Mouse (Mus musculus): ENCODE data around the gene Sowahc. TPM values are rescaled to one million over a fixed set of nuclear protein-coding genes. Genes with fewer than 3 reads are reported as not detected.

The Sowahc gene
- polyA plus RNA-seq, 1 experiment from 2014 or later, result 10.2 TPM

DNA sequence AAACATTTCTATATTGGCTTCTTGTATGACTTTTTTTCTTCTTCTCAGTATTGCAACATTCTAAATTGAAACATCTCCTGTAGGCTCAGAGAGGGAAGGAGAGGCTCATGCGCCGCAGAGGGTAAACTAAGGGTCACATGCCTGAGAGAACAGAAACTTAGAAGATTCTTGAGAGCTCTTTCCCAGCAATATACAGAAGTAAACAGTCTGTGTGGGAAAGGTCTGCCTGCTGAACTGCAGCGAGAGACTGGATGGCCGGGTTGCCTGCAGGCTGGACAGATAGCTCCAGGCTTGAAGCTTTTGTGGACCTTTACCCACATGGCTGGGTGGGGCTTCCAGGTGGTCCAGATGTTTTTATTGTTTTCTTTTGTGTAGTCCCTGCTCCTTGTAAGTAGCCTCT, 43.9 kb downstream of the Sowahc start:
- 8% methylated on average over 4 of the region's 4 CpGs for WGBS
- ATAC-seq (ENCODE audit: low FRiP score, low TSS enrichment), result peak; percentile 46; the same call in 1 of the 2 replicates

DNA sequence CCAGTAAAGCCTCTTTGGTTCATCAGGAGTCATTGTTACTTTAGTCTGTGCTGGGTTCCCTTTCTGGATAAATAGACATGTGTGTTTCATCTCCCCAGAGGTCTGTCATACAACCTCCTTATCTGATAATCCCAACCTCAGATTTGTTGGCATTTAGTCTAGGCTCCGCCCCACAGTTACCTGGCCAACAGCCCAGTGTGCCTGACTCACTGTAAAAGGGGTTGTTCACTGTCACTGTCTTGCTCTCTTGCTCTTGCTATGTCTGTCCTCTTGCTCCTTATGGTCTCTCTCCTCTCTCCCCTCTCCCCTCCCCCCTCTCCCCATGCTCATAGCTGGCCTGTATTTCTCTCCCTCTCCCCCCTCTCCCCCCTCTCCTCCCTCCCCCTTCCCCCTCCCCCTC, 44.3 kb downstream of the Sowahc start:
- no peaks in the 10 kb centered on the region for H3K9me3 ChIP-seq (ENCODE audit: control insufficient read depth, low read length)
- ATAC-seq (ENCODE audit: low FRiP score, low TSS enrichment), result peak; percentile 67; the same call in 1 of the 2 replicates
- DNase-seq (ENCODE audit: low spot score), result peak; percentile 52
- TF ChIP-seq EP300 (optimal IDR thresholded peaks at IDR 0.05) (no peak), CTCF (IDR thresholded peaks at IDR 0.05; ENCODE audit: low read depth) (no peak)
- no peak overlapping the region for H3K4me3 ChIP-seq (ENCODE audit: low read depth, low read length)
- H3K27me3 ChIP-seq (ENCODE audit: control insufficient read depth, insufficient read depth, low read length), result no peaks in the 10 kb centered on the region
- H3K36me3 ChIP-seq (ENCODE audit: control insufficient read depth, insufficient read depth, low read length), result no peaks in the 10 kb centered on the region
- 29% methylated on average over 1 of the region's 1 CpGs for WGBS
- peak overlapping the region; percentile 32; the same call in 1 of the 2 replicates for H3K4me2 ChIP-seq (replicated peaks; ENCODE audit: low read depth)
- H3K4me1 ChIP-seq (replicated peaks; ENCODE audit: control insufficient read depth, insufficient read depth), result 0 out of 2 replicates have a peak, but pooled peaks cover 5% of the 10 kb centered on the region
- H3K9ac ChIP-seq (ENCODE audit: low read length), result no peak overlapping the region
- peak overlapping the region; percentile 78 for H3K27ac ChIP-seq (replicated peaks)

More for the DNA sequence above, 43.9 kb downstream of the Sowahc start:
- no peaks in the 10 kb centered on the region for H3K9me3 ChIP-seq (ENCODE audit: control insufficient read depth, low read length)
- 0 out of 2 replicates have a peak, but pooled peaks cover 5% of the 10 kb centered on the region for H3K4me1 ChIP-seq (replicated peaks; ENCODE audit: control insufficient read depth, insufficient read depth)
- H3K27me3 ChIP-seq (ENCODE audit: control insufficient read depth, insufficient read depth, low read length), result no peaks in the 10 kb centered on the region
- no peak overlapping the region for H3K4me3 ChIP-seq (ENCODE audit: low read depth, low read length)
- no peak overlapping the region for H3K9ac ChIP-seq (ENCODE audit: low read length)
- peak overlapping the region; percentile 32; the same call in 1 of the 2 replicates for H3K4me2 ChIP-seq (replicated peaks; ENCODE audit: low read depth)
- no peak for TF ChIP-seq EP300 (optimal IDR thresholded peaks at IDR 0.05)
- no peak for TF ChIP-seq CTCF (IDR thresholded peaks at IDR 0.05; ENCODE audit: low read depth)
- no peaks in the 10 kb centered on the region for H3K36me3 ChIP-seq (ENCODE audit: control insufficient read depth, insufficient read depth, low read length)
- no peak for DNase-seq (ENCODE audit: low spot score)
- peak overlapping the region; percentile 78 for H3K27ac ChIP-seq (replicated peaks)

DNA sequence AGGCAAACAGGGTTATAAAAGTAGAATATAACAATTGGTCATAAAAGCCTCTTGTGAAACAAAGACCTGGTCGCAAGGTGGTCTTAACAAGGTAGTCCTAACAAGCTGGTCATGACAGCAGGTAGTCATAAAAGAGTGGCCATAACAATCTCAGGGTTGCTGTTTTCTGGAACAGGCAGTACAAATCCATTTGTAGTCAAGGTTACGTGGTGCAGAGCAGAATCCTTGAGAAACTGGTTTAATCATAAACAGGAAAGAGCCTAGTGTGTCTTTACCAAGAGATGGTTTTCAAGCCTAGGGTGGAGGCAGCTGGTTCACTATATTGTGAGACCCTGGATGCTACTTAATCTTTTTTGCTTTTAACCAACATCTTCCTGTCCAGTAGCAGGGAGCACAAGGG, 45.5 kb downstream of the Sowahc start:
- 70% methylated on average over 2 of the region's 2 CpGs for WGBS
- TF ChIP-seq CTCF (IDR thresholded peaks at IDR 0.05; ENCODE audit: low read depth) (no peak), EP300 (optimal IDR thresholded peaks at IDR 0.05) (no peak)
- ATAC-seq (ENCODE audit: low FRiP score, low TSS enrichment), result no peak
- no peak for DNase-seq (ENCODE audit: low spot score)
- Histone ChIP-seq H3K27me3 (ENCODE audit: control insufficient read depth, insufficient read depth, low read length) (no peaks in the 10 kb centered on the region), H3K9ac (ENCODE audit: low read length) (no peak overlapping the region), H3K4me3 (ENCODE audit: low read depth, low read length) (no peak overlapping the region), H3K4me1 (replicated peaks; ENCODE audit: control insufficient read depth, insufficient read depth) (0 out of 2 replicates have a peak, but pooled peaks cover 5% of the 10 kb centered on the region), H3K4me2 (replicated peaks; ENCODE audit: low read depth) (no peak overlapping the region), H3K9me3 (ENCODE audit: control insufficient read depth, low read length) (no peaks in the 10 kb centered on the region), H3K36me3 (ENCODE audit: control insufficient read depth, insufficient read depth, low read length) (no peaks in the 10 kb centered on the region), H3K27ac (replicated peaks) (no peak overlapping the region)

DNA sequence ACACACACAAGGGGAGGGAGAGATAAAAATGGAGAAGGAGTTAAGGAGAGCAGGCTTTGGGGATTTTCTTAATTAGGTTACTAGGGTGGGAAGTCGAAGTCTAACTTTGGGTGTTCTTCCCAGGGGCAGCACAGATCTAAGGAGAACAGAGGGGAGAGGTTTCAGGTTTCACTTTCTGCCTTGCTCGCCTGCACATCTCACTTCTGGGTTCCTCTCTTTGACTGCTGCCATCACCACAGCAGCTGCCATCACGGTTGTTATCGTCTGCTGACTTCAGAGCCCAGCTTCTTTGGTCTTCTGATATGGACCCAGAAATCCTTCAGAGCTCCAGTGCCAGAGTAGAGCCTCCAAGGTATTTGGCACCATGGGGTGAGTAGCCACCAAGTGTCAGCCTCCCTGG, 46.4 kb downstream of the Sowahc start:
- H3K27ac ChIP-seq (replicated peaks), result no peak overlapping the region

GRCm38 (mm10) chr10:59268754-59269153, 47.0 kb downstream of the Sowahc start:
- DNase-seq (ENCODE audit: low spot score) (no peak), ATAC-seq (ENCODE audit: low FRiP score, low TSS enrichment) (no peak)
- Histone ChIP-seq H3K4me1 (replicated peaks; ENCODE audit: control insufficient read depth, insufficient read depth) (0 out of 2 replicates have a peak, but pooled peaks cover 5% of the 10 kb centered on the region), H3K9ac (ENCODE audit: low read length) (no peak overlapping the region), H3K36me3 (ENCODE audit: control insufficient read depth, insufficient read depth, low read length) (no peaks in the 10 kb centered on the region), H3K9me3 (ENCODE audit: control insufficient read depth, low read length) (no peaks in the 10 kb centered on the region), H3K27me3 (ENCODE audit: control insufficient read depth, insufficient read depth, low read length) (no peaks in the 10 kb centered on the region), H3K27ac (replicated peaks) (no peak overlapping the region), H3K4me3 (ENCODE audit: low read depth, low read length) (no peak overlapping the region), H3K4me2 (replicated peaks; ENCODE audit: low read depth) (no peak overlapping the region)
- whole genome bisulfite sequencing, result 47% methylated on average over 3 of the region's 3 CpGs
- TF ChIP-seq CTCF (IDR thresholded peaks at IDR 0.05; ENCODE audit: low read depth) (no peak), EP300 (optimal IDR thresholded peaks at IDR 0.05) (no peak)

More for the DNA sequence above, 46.4 kb downstream of the Sowahc start:
- 63% methylated on average over 4 of the region's 4 CpGs for WGBS
- Histone ChIP-seq H3K9me3 (ENCODE audit: control insufficient read depth, low read length) (no peaks in the 10 kb centered on the region), H3K9ac (ENCODE audit: low read length) (no peak overlapping the region), H3K36me3 (ENCODE audit: control insufficient read depth, insufficient read depth, low read length) (no peaks in the 10 kb centered on the region), H3K4me3 (ENCODE audit: low read depth, low read length) (no peak overlapping the region), H3K27me3 (ENCODE audit: control insufficient read depth, insufficient read depth, low read length) (no peaks in the 10 kb centered on the region), H3K4me1 (replicated peaks; ENCODE audit: control insufficient read depth, insufficient read depth) (0 out of 2 replicates have a peak, but pooled peaks cover 5% of the 10 kb centered on the region), H3K4me2 (replicated peaks; ENCODE audit: low read depth) (no peak overlapping the region)
- DNase-seq (ENCODE audit: low spot score), result no peak
- TF ChIP-seq CTCF (IDR thresholded peaks at IDR 0.05; ENCODE audit: low read depth) (no peak), EP300 (optimal IDR thresholded peaks at IDR 0.05) (no peak)
- no peak for ATAC-seq (ENCODE audit: low FRiP score, low TSS enrichment)

GRCm38 (mm10) chr10:59275745-59276144, 54.0 kb downstream of the Sowahc start:
- no peak for ATAC-seq (ENCODE audit: low FRiP score, low TSS enrichment)
- WGBS, result 81% methylated on average over 5 of the region's 5 CpGs
- Histone ChIP-seq H3K36me3 (ENCODE audit: control insufficient read depth, insufficient read depth, low read length) (no peaks in the 10 kb centered on the region), H3K27me3 (ENCODE audit: control insufficient read depth, insufficient read depth, low read length) (no peaks in the 10 kb centered on the region), H3K4me2 (replicated peaks; ENCODE audit: low read depth) (no peak overlapping the region), H3K9ac (ENCODE audit: low read length) (no peak overlapping the region), H3K4me1 (replicated peaks; ENCODE audit: control insufficient read depth, insufficient read depth) (no peaks in the 10 kb centered on the region), H3K4me3 (ENCODE audit: low read depth, low read length) (no peak overlapping the region), H3K27ac (replicated peaks) (no peak overlapping the region), H3K9me3 (ENCODE audit: control insufficient read depth, low read length) (no peaks in the 10 kb centered on the region)
- no peak for TF ChIP-seq EP300 (optimal IDR thresholded peaks at IDR 0.05)
- TF ChIP-seq CTCF (IDR thresholded peaks at IDR 0.05; ENCODE audit: low read depth), result no peak
- no peak for DNase-seq (ENCODE audit: low spot score)

Other genes starting within 250 kb of the Sowahc start
- 23.6 and 25.2 TPM in 2 replicates for gene Sept10, start 106 bp upstream of the Sowahc start, polyA plus RNA-seq (2015; fragmentation: Nextera tagmentation; extraction: Ambion mirVana)
- gene P4ha1, start 101.3 kb downstream of the Sowahc start, polyA plus RNA-seq (2015; fragmentation: Nextera tagmentation; extraction: Ambion mirVana), result 13.9 and 17.9 TPM in 2 replicates
- 1.4 and 3.6 TPM in 2 replicates for gene Gm10273, start 173.7 kb downstream of the Sowahc start, polyA plus RNA-seq (2015; fragmentation: Nextera tagmentation; extraction: Ambion mirVana)
- 34.6 and 38.5 TPM in 2 replicates for gene Pla2g12b, start 181.7 kb downstream of the Sowahc start, polyA plus RNA-seq (2015; fragmentation: Nextera tagmentation; extraction: Ambion mirVana)
- gene Oit3, start 219.8 kb downstream of the Sowahc start, polyA plus RNA-seq (2015; fragmentation: Nextera tagmentation; extraction: Ambion mirVana), result 0.28 and 0.29 TPM in 2 replicates